Mouse (Mus musculus) lung, adult 2 months (tissue): ENCODE measurements around the gene Vmn2r18.

ENCODE experiments used
- CTCF ChIP-seq: fragments of 200-500 bp; IDR thresholded peaks from 2 replicates; pipeline ENCODE4 v1.5.1; 2011; ENCODE audit warnings: mild to moderate bottlenecking, low read length, control low read depth; ENCODE audit not compliant: insufficient read depth
- POLR2A ChIP-seq: fragments of 200-500 bp; IDR thresholded peaks from 2 replicates; pipeline ENCODE4 v1.6.1; 2011; ENCODE audit warnings: low read depth, mild to moderate bottlenecking, control low read depth, low read length, borderline replicate concordance; ENCODE audit errors: extremely low read depth

DNA sequence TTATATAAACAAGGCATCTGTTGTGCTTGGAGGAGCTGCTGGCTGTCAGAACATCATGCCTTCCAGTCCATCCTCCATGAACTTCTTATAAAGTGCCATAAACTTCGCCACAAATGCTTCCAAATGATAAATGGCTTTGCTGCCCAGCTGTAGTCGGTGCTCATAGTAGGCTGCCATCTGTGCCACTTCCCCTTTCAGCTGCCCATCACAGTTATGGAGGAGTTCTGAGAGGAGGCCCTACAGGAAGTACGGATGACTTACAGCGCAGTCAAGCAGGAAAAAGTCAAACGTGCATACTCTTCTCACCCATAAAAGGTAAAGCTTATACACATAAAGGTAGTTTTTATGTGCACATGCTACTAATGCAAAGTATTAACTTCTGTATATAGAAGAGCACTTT is 37.0 kb upstream of the Vmn2r18 start:
- TF ChIP-seq POLR2A, result no peak
- TF ChIP-seq CTCF, result no peak
